ENCODE assay signal across 8 mouse cellular contexts in genomic region chr2:11425421-11426131, GRCm38 (mm10).
DNase-seq lines count a peak whose midpoint lies in the region; ATAC-seq and TF ChIP-seq lines count a peak whose summit lies in the region.

No protein-coding gene starts in this region.

- H3K9me3 ChIP-seq in embryonic facial prominence, embryonic 10.5 days = no peaks in the 10 kb centered on the region
- no peaks in the 10 kb centered on the region for H3K9me3 ChIP-seq in liver, embryonic 13.5 days (replicated peaks)
- no peaks in the 10 kb centered on the region for H3K9me3 ChIP-seq in forebrain, embryonic 11.5 days (ENCODE audit: control insufficient read depth, low read length)
- no peaks in the 10 kb centered on the region for H3K9me3 ChIP-seq in hindbrain, embryonic 12.5 days (replicated peaks)

- H3K4me3 ChIP-seq in embryonic facial prominence, embryonic 10.5 days = no peak overlapping the region
- no peak overlapping the region for H3K4me3 ChIP-seq in liver, embryonic 13.5 days (replicated peaks)
- H3K4me3 ChIP-seq in small intestine, adult 2 months (ENCODE audit: low read depth, low read length) = no peak overlapping the region
- no peak overlapping the region for H3K4me3 ChIP-seq in forebrain, embryonic 11.5 days (ENCODE audit: low read depth, low read length)
- no peak overlapping the region for H3K4me3 ChIP-seq in hindbrain, embryonic 12.5 days

- no peaks in the 10 kb centered on the region for H3K36me3 ChIP-seq in embryonic facial prominence, embryonic 10.5 days (replicated peaks)
- H3K36me3 ChIP-seq in liver, embryonic 13.5 days = no peaks in the 10 kb centered on the region
- H3K36me3 ChIP-seq in small intestine, adult 2 months (ENCODE audit: control insufficient read depth, insufficient read depth, low read length) = no peaks in the 10 kb centered on the region
- no peaks in the 10 kb centered on the region for H3K36me3 ChIP-seq in forebrain, embryonic 11.5 days (ENCODE audit: control insufficient read depth, insufficient read depth, low read length)
- no peaks in the 10 kb centered on the region for H3K36me3 ChIP-seq in hindbrain, embryonic 12.5 days

- DNase-seq in R1 (ENCODE audit: low read depth, low spot score) = peak; percentile 9
- DNase-seq in embryonic facial prominence, embryonic 10.5 days (ENCODE audit: low spot score) = peak; percentile 50
- peak; percentile 75 to 77 for DNase-seq in heart, postnatal 10 days
- DNase-seq in liver, embryonic 13.5 days = peak; percentile 41
- no peak for DNase-seq in layer of hippocampus, adult 9-11 months
- no peak for DNase-seq in forebrain, embryonic 11.5 days (ENCODE audit: low spot score)

- H3K27me3 ChIP-seq in embryonic facial prominence, embryonic 10.5 days (replicated peaks; ENCODE audit: low read depth, poor library complexity, severe bottlenecking) = no peaks in the 10 kb centered on the region
- no peaks in the 10 kb centered on the region for H3K27me3 ChIP-seq in liver, embryonic 13.5 days
- H3K27me3 ChIP-seq in small intestine, adult 2 months (ENCODE audit: control insufficient read depth, insufficient read depth, low read length) = no peaks in the 10 kb centered on the region
- no peaks in the 10 kb centered on the region for H3K27me3 ChIP-seq in forebrain, embryonic 11.5 days (ENCODE audit: control insufficient read depth, insufficient read depth, low read length)
- no peaks in the 10 kb centered on the region for H3K27me3 ChIP-seq in hindbrain, embryonic 12.5 days

- TF ChIP-seq POLR2A in small intestine, adult 2 months (IDR thresholded peaks at IDR 0.05; ENCODE audit: low read depth, low read length) = no peak

- intact Hi-C loops in heart, postnatal 10 days (cut with DNase I) = no loop called here

- no peak overlapping the region for H3K27ac ChIP-seq in embryonic facial prominence, embryonic 10.5 days (replicated peaks)
- H3K27ac ChIP-seq in liver, embryonic 13.5 days = peak overlapping the region; percentile 69
- H3K27ac ChIP-seq in small intestine, adult 2 months (ENCODE audit: insufficient read depth, low read depth, low read length) = peak overlapping the region; percentile 64
- no peak overlapping the region for H3K27ac ChIP-seq in forebrain, embryonic 11.5 days (ENCODE audit: low read depth, low read length)
- H3K27ac ChIP-seq in hindbrain, embryonic 12.5 days = no peak overlapping the region

- WGBS in embryonic facial prominence, embryonic 10.5 days = 40% methylated on average over 5 of the region's 5 CpGs
- WGBS in liver, embryonic 13.5 days (ENCODE audit: insufficient replicate concordance) = 26% methylated on average over 5 of the region's 5 CpGs
- 23% methylated on average over 5 of the region's 5 CpGs for WGBS in small intestine, adult 2 months
- WGBS in forebrain, embryonic 11.5 days = 49% methylated on average over 5 of the region's 5 CpGs
- 30% methylated on average over 5 of the region's 5 CpGs for WGBS in hindbrain, embryonic 12.5 days

- ATAC-seq in liver, embryonic 13.5 days (ENCODE audit: low read depth) = peak; percentile 91
- ATAC-seq in forebrain, embryonic 11.5 days (replicated peaks; ENCODE audit: low FRiP score) = no peak
- no peak for ATAC-seq in hindbrain, embryonic 12.5 days (ENCODE audit: low FRiP score)

- peak overlapping the region; percentile 29 for H3K4me2 ChIP-seq in liver, embryonic 13.5 days
- no peak overlapping the region for H3K4me2 ChIP-seq in forebrain, embryonic 11.5 days (ENCODE audit: low read depth, low read length, severe bottlenecking)
- no peak overlapping the region for H3K4me2 ChIP-seq in hindbrain, embryonic 12.5 days (replicated peaks)

- H3K4me1 ChIP-seq in embryonic facial prominence, embryonic 10.5 days = peaks cover 20% of the 10 kb centered on the region
- H3K4me1 ChIP-seq in liver, embryonic 13.5 days (replicated peaks) = peaks cover 46% of the 10 kb centered on the region
- H3K4me1 ChIP-seq in small intestine, adult 2 months (ENCODE audit: control insufficient read depth, insufficient read depth, insufficient read length, low read length) = peaks cover 11% of the 10 kb centered on the region
- H3K4me1 ChIP-seq in forebrain, embryonic 11.5 days (replicated peaks; ENCODE audit: control insufficient read depth, insufficient read depth, low read length) = no peaks in the 10 kb centered on the region
- peaks cover 4% of the 10 kb centered on the region; the same call in 1 of the 2 replicates for H3K4me1 ChIP-seq in hindbrain, embryonic 12.5 days

- no peak for TF ChIP-seq CTCF in small intestine, adult 2 months (IDR thresholded peaks at IDR 0.05; ENCODE audit: extremely low read depth, insufficient read length, insufficient replicate concordance, low read depth, low read length)

- peak overlapping the region; percentile 22; the same call in 1 of the 2 replicates for H3K9ac ChIP-seq in liver, embryonic 13.5 days
- no peak overlapping the region for H3K9ac ChIP-seq in forebrain, embryonic 11.5 days (ENCODE audit: low read length)
- H3K9ac ChIP-seq in hindbrain, embryonic 12.5 days = no peak overlapping the region

Comparison
In these comparisons a context has a peak if more than half of its experiments do, and no peak if none do; other contexts are left out.
1. DNase-seq: peak in R1 (single experiment), embryonic facial prominence, embryonic 10.5 days (single experiment), heart, postnatal 10 days (2 of 2) and liver, embryonic 13.5 days (single experiment); none in layer of hippocampus, adult 9-11 months (single experiment) and forebrain, embryonic 11.5 days (single experiment).
2. H3K27ac ChIP-seq: peak in liver, embryonic 13.5 days (single experiment) and small intestine, adult 2 months (single experiment); none in embryonic facial prominence, embryonic 10.5 days (single experiment), forebrain, embryonic 11.5 days (single experiment) and hindbrain, embryonic 12.5 days (single experiment).